Mouse (Mus musculus) heart, postnatal 0 days (tissue): ENCODE results near the gene Abi3.

Source experiments
- CTCF ChIP-seq: IDR thresholded peaks from 2 replicates; pipeline ENCODE4 v1.5.1; 2016; ENCODE audit warnings: antibody characterized with exemption, control low read depth, low read depth
- EP300 ChIP-seq: IDR thresholded peaks from 2 replicates; pipeline ENCODE4 v1.6.1; 2016; ENCODE audit warnings: antibody characterized with exemption, low read depth

DNA sequence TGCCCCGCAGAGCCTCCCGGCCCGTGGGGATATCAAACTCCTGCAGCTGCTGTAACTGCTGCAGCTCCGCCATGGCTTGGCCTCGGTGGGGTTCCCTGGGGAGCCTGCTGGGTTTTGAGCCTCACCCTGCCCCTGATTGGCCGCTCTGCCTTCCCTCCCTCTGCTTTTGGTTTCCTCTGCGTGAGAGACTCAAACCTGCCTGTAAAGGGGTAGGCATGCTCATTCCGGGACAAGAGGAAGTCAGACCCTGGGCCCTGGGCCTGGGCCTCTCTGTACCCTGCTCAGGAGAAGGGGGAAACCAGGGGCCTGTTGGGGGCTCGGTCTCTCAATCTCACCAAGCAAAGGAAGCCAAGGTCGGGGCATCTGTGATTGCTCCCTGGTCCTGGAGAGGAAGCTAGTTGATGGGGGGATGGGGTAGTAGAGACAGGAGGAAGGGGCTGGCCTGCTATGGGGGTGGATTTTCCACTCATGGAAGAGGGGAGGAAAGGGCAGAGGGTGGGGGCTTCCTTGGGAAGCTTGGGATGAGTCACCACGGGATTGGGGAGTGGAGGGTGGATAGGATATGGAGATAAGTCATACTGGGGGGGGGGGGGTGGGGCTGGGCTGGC is at the start of gene Abi3:
- TF ChIP-seq EP300 (peak; percentile 77), CTCF (no peak)
